Mouse (Mus musculus) olfactory bulb, adult 2 months (tissue): ENCODE measurements around the gene Gm10638.

ENCODE experiments used
- CTCF ChIP-seq: fragments of 200-500 bp; IDR thresholded peaks from 2 replicates; pipeline ENCODE4 v1.5.1; 2012; ENCODE audit warnings: low read depth, mild to moderate bottlenecking, low read length, moderate library complexity; ENCODE audit not compliant: insufficient read depth
- POLR2A ChIP-seq: fragments of 200-500 bp; IDR thresholded peaks from 2 replicates; pipeline ENCODE4 v1.6.1; 2012; ENCODE audit warnings: mild to moderate bottlenecking, low read depth, low read length, moderate library complexity; ENCODE audit not compliant: insufficient read depth

GRCm38 (mm10) chr8:86730303-86730702 is 15.2 kb upstream of the Gm10638 start:
- TF ChIP-seq CTCF (no peak), POLR2A (no peak)
